Mouse (Mus musculus): ENCODE measurements at regions not wholly inside any gene's neighbourhood (a gene's known extent, or its start where the extent isn't known, plus 50 kb on each side); places are given as distances from the start of the nearest gene placed in this dataset.
A peak's percentile ranks its signal among the peaks of the same experiment; 100 is the strongest.

- Histone ChIP-seq H3K36me3 (no peaks in the 10 kb centered on the region), H3K4me3 (no peak overlapping the region), H3K9ac (no peak overlapping the region), H3K4me2 (replicated peaks) (no peak overlapping the region), H3K9me3 (no peaks in the 10 kb centered on the region), H3K4me1 (no peaks in the 10 kb centered on the region), H3K27ac (no peak overlapping the region), H3K27me3 (no peaks in the 10 kb centered on the region)
- 74% methylated on average over 5 of the region's 5 CpGs for WGBS
- ATAC-seq (ENCODE audit: insufficient number of reproducible peaks, insufficient read depth, low FRiP score, low TSS enrichment), result peak; percentile 67
These were observed 198.7 kb downstream of the Ipo11 start for GRCm38 (mm10) chr13:106738011-106738410.

- no peak overlapping the region for H3K27ac ChIP-seq
- no peaks in the 10 kb centered on the region for H3K36me3 ChIP-seq
- H3K27me3 ChIP-seq, result no peaks in the 10 kb centered on the region
- H3K4me2 ChIP-seq (replicated peaks), result no peak overlapping the region
- no peaks in the 10 kb centered on the region for H3K4me1 ChIP-seq
- H3K9me3 ChIP-seq, result no peaks in the 10 kb centered on the region
- ATAC-seq (ENCODE audit: insufficient number of reproducible peaks, insufficient read depth, low FRiP score, low TSS enrichment), result no peak
- 68% methylated on average over 2 of the region's 2 CpGs for WGBS
- H3K9ac ChIP-seq, result no peak overlapping the region
- no peak overlapping the region for H3K4me3 ChIP-seq
These were observed 202.4 kb downstream of the Ipo11 start for GRCm38 (mm10) chr13:106734323-106734722.

- Histone ChIP-seq H3K4me3 (no peak overlapping the region), H3K9ac (no peak overlapping the region), H3K27ac (no peak overlapping the region), H3K36me3 (no peaks in the 10 kb centered on the region), H3K9me3 (no peaks in the 10 kb centered on the region), H3K4me1 (no peaks in the 10 kb centered on the region), H3K4me2 (replicated peaks) (no peak overlapping the region), H3K27me3 (no peaks in the 10 kb centered on the region)
- ATAC-seq (ENCODE audit: insufficient number of reproducible peaks, insufficient read depth, low FRiP score, low TSS enrichment), result no peak
- WGBS, result 90% methylated on average over 1 of the region's 1 CpGs
These were observed 203.9 kb downstream of the Ipo11 start for GRCm38 (mm10) chr13:106732906-106733305.

- no peak overlapping the region for H3K27ac ChIP-seq
- H3K4me1 ChIP-seq, result no peaks in the 10 kb centered on the region
- no peak overlapping the region for H3K4me2 ChIP-seq (replicated peaks)
- H3K9ac ChIP-seq, result no peak overlapping the region
- H3K36me3 ChIP-seq, result no peaks in the 10 kb centered on the region
- H3K9me3 ChIP-seq, result no peaks in the 10 kb centered on the region
- H3K4me3 ChIP-seq, result no peak overlapping the region
- 63% methylated on average over 1 of the region's 1 CpGs for WGBS
- no peaks in the 10 kb centered on the region for H3K27me3 ChIP-seq
- no peak for ATAC-seq (ENCODE audit: insufficient number of reproducible peaks, insufficient read depth, low FRiP score, low TSS enrichment)
These were observed 213.4 kb downstream of the Ipo11 start for GRCm38 (mm10) chr13:106723315-106723714.

GRCm38 (mm10) chr13:106721167-106721566 lies 215.6 kb downstream of the Ipo11 start:
- Histone ChIP-seq H3K4me1 (no peaks in the 10 kb centered on the region), H3K4me3 (no peak overlapping the region), H3K27ac (no peak overlapping the region), H3K4me2 (replicated peaks) (no peak overlapping the region), H3K9ac (no peak overlapping the region), H3K27me3 (no peaks in the 10 kb centered on the region), H3K36me3 (no peaks in the 10 kb centered on the region), H3K9me3 (no peaks in the 10 kb centered on the region)
- WGBS, result 94% methylated on average over 1 of the region's 1 CpGs
- no peak for ATAC-seq (ENCODE audit: insufficient number of reproducible peaks, insufficient read depth, low FRiP score, low TSS enrichment)

GRCm38 (mm10) chr13:106715771-106716170 lies 221.0 kb downstream of the Ipo11 start:
- no peak overlapping the region for H3K4me3 ChIP-seq
- no peak overlapping the region for H3K9ac ChIP-seq
- H3K27ac ChIP-seq, result no peak overlapping the region
- no peaks in the 10 kb centered on the region for H3K4me1 ChIP-seq
- 60% methylated on average over 2 of the region's 2 CpGs for WGBS
- no peak overlapping the region for H3K4me2 ChIP-seq (replicated peaks)
- no peaks in the 10 kb centered on the region for H3K9me3 ChIP-seq
- ATAC-seq (ENCODE audit: insufficient number of reproducible peaks, insufficient read depth, low FRiP score, low TSS enrichment), result no peak
- H3K36me3 ChIP-seq, result no peaks in the 10 kb centered on the region
- no peaks in the 10 kb centered on the region for H3K27me3 ChIP-seq

- Histone ChIP-seq H3K4me2 (replicated peaks) (no peak overlapping the region), H3K9me3 (no peaks in the 10 kb centered on the region), H3K4me3 (no peak overlapping the region), H3K4me1 (no peaks in the 10 kb centered on the region), H3K27me3 (no peaks in the 10 kb centered on the region), H3K9ac (no peak overlapping the region), H3K27ac (no peak overlapping the region), H3K36me3 (no peaks in the 10 kb centered on the region)
- 78% methylated on average over 8 of the region's 8 CpGs for WGBS
- no peak for ATAC-seq (ENCODE audit: insufficient number of reproducible peaks, insufficient read depth, low FRiP score, low TSS enrichment)
These were observed 221.5 kb downstream of the Ipo11 start for GRCm38 (mm10) chr13:106715234-106715633.

- Histone ChIP-seq H3K4me2 (replicated peaks) (no peak overlapping the region), H3K27ac (no peak overlapping the region), H3K9ac (no peak overlapping the region), H3K9me3 (no peaks in the 10 kb centered on the region), H3K4me3 (no peak overlapping the region), H3K4me1 (no peaks in the 10 kb centered on the region), H3K36me3 (no peaks in the 10 kb centered on the region), H3K27me3 (no peaks in the 10 kb centered on the region)
- no peak for ATAC-seq (ENCODE audit: insufficient number of reproducible peaks, insufficient read depth, low FRiP score, low TSS enrichment)
- WGBS, result 87% methylated on average over 3 of the region's 3 CpGs
These were observed 226.2 kb downstream of the Ipo11 start for GRCm38 (mm10) chr13:106710580-106710979.

- Histone ChIP-seq H3K27ac (no peak overlapping the region), H3K4me1 (no peaks in the 10 kb centered on the region), H3K4me2 (replicated peaks) (no peak overlapping the region), H3K36me3 (no peaks in the 10 kb centered on the region), H3K9me3 (no peaks in the 10 kb centered on the region), H3K27me3 (no peaks in the 10 kb centered on the region), H3K4me3 (no peak overlapping the region), H3K9ac (no peak overlapping the region)
- WGBS, result 91% methylated on average over 1 of the region's 1 CpGs
- ATAC-seq (ENCODE audit: insufficient number of reproducible peaks, insufficient read depth, low FRiP score, low TSS enrichment), result no peak
These were observed 236.4 kb downstream of the Ipo11 start for GRCm38 (mm10) chr13:106700376-106700775.

GRCm38 (mm10) chr13:106699957-106700356 lies 236.8 kb downstream of the Ipo11 start:
- WGBS, result 91% methylated on average over 3 of the region's 3 CpGs
- Histone ChIP-seq H3K27ac (no peak overlapping the region), H3K36me3 (no peaks in the 10 kb centered on the region), H3K27me3 (no peaks in the 10 kb centered on the region), H3K9ac (no peak overlapping the region), H3K4me2 (replicated peaks) (no peak overlapping the region), H3K4me1 (no peaks in the 10 kb centered on the region), H3K4me3 (no peak overlapping the region), H3K9me3 (no peaks in the 10 kb centered on the region)
- ATAC-seq (ENCODE audit: insufficient number of reproducible peaks, insufficient read depth, low FRiP score, low TSS enrichment), result no peak

GRCm38 (mm10) chr13:106691787-106692571 lies 244.8 kb downstream of the Ipo11 start:
- no peak overlapping the region for H3K4me2 ChIP-seq (replicated peaks)
- H3K4me1 ChIP-seq, result no peaks in the 10 kb centered on the region
- H3K9ac ChIP-seq, result no peak overlapping the region
- no peak overlapping the region for H3K4me3 ChIP-seq
- no peaks in the 10 kb centered on the region for H3K27me3 ChIP-seq
- no peaks in the 10 kb centered on the region for H3K9me3 ChIP-seq
- H3K27ac ChIP-seq, result no peak overlapping the region
- no peak for ATAC-seq (ENCODE audit: insufficient number of reproducible peaks, insufficient read depth, low FRiP score, low TSS enrichment)
- WGBS, result 73% methylated on average over 10 of the region's 10 CpGs
- no peaks in the 10 kb centered on the region for H3K36me3 ChIP-seq

GRCm38 (mm10) chr13:106690125-106690524 lies 246.6 kb downstream of the Ipo11 start:
- no peaks in the 10 kb centered on the region for H3K27me3 ChIP-seq
- ATAC-seq (ENCODE audit: insufficient number of reproducible peaks, insufficient read depth, low FRiP score, low TSS enrichment), result no peak

More at GRCm38 (mm10) chr13:106690125-106690524, 246.6 kb downstream of the Ipo11 start:
- H3K4me3 ChIP-seq, result no peak overlapping the region
- H3K4me2 ChIP-seq (replicated peaks), result no peak overlapping the region
- H3K4me1 ChIP-seq, result no peaks in the 10 kb centered on the region
- no peaks in the 10 kb centered on the region for H3K36me3 ChIP-seq
- no peak overlapping the region for H3K27ac ChIP-seq
- no peaks in the 10 kb centered on the region for H3K9me3 ChIP-seq
- H3K9ac ChIP-seq, result no peak overlapping the region
- 73% methylated on average over 3 of the region's 3 CpGs for WGBS
